10 mouse cellular contexts compared by ENCODE assay signal in the genomic region with DNA sequence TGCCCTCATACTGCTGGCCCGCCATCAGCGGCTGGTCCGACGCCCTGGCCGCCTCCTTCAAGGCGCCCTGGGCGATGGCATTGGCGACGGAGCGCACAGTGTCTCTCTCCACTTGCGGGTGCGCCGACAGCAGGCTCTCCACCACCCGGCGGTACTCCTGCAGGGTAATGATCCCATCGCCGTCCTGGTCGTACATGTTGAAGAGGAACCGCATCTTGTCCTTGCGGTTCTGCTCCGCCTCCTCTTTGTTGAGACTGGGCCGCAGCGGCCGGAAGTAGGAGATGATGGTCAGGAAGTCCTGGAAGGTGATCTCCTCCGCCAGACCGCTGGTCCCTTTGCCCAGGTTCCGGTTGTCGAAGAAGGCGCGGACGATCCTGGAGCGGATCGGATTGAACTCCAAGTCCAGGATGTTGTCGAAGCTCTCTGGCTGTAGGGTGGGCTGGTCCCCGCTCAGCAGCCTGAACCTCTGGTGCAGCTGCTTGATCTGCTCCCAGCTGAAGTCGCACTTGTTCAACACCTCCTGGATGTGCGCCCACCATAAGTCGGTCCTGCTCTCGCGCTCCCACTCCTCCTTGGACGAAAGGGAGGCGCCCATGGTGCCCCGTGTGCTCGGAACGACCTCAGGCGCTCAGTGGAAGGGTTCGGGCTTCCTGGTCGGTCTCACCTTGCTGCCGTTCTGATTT. TPM values are rescaled to one million over a fixed set of nuclear protein-coding genes. Genes with fewer than 3 reads are reported as not detected.
DNase-seq lines count a peak whose midpoint lies in the region; ATAC-seq lines count a peak whose summit lies in the region.
"Had no signal": no experiment of that assay in that cellular context is flagged by ENCODE, and none has a peak within 500 bp of the region (broad histone marks: within the 10 kb centered on the region; RNA-seq: fewer than 3 reads in every experiment).

Tescl (minus strand) TSS at position 633 of the 683 bp plus-strand sequence.

- H3K4me1 ChIP-seq in lung, embryonic 16.5 days (replicated peaks; ENCODE audit: control insufficient read depth, insufficient read depth, low read length), result no peaks in the 10 kb centered on the region
- no peaks in the 10 kb centered on the region for H3K4me1 ChIP-seq in stomach, embryonic 15.5 days
- 0 out of 2 replicates have a peak, but pooled peaks cover 3% of the 10 kb centered on the region for H3K4me1 ChIP-seq in forebrain, embryonic 14.5 days (ENCODE audit: control insufficient read depth, insufficient read depth, low read length)
- H3K4me1 ChIP-seq: forebrain, embryonic 12.5 days had no signal

- DNase-seq in cerebellum, postnatal 25 days, result peak; percentile 32 to 56
- DNase-seq in cerebellum, adult 8-10 months, result no peak
- no peak for DNase-seq in lung, postnatal 25 days (ENCODE audit: low spot score)
- DNase-seq in kidney, postnatal 14 days, result peak; percentile 8
- DNase-seq in urinary bladder, postnatal 14 days (ENCODE audit: low spot score), result no peak
- no peak for DNase-seq in forebrain, embryonic 14.5 days (ENCODE audit: low spot score)
- DNase-seq: layer of hippocampus, adult 9-11 months had no signal

- no peaks in the 10 kb centered on the region for H3K9me3 ChIP-seq in lung, embryonic 16.5 days (ENCODE audit: control insufficient read depth, low read length)
- H3K9me3 ChIP-seq in stomach, embryonic 15.5 days, result no peaks in the 10 kb centered on the region
- H3K9me3 ChIP-seq in forebrain, embryonic 14.5 days (replicated peaks; ENCODE audit: control insufficient read depth, low read length), result no peaks in the 10 kb centered on the region
- H3K9me3 ChIP-seq: forebrain, embryonic 12.5 days had no signal

- H3K36me3 ChIP-seq in lung, embryonic 16.5 days (ENCODE audit: control insufficient read depth, insufficient read depth, low read length), result no peaks in the 10 kb centered on the region
- H3K36me3 ChIP-seq in stomach, embryonic 15.5 days, result no peaks in the 10 kb centered on the region
- H3K36me3 ChIP-seq in forebrain, embryonic 14.5 days (ENCODE audit: control insufficient read depth, insufficient read depth, low read length), result no peaks in the 10 kb centered on the region
- H3K36me3 ChIP-seq: forebrain, embryonic 12.5 days had no signal

- peak within 1 kb of the TSS; percentile 34 for H3K4me2 ChIP-seq in lung, embryonic 16.5 days (ENCODE audit: low read depth, low read length)
- H3K4me2 ChIP-seq in stomach, embryonic 15.5 days, result peak within 1 kb of the TSS; percentile 32
- H3K4me2 ChIP-seq in forebrain, embryonic 14.5 days (ENCODE audit: low read length), result no peak within 1 kb of the TSS
- H3K4me2 ChIP-seq: forebrain, embryonic 12.5 days had no signal

- H3K4me3 ChIP-seq in lung, embryonic 16.5 days (ENCODE audit: low read length), result peak within 1 kb of the TSS; percentile 24
- 0 out of 2 replicates have a peak within 1 kb of the TSS, but pooled peaks have one; percentile 5 for H3K4me3 ChIP-seq in stomach, embryonic 15.5 days (replicated peaks)
- no peak within 1 kb of the TSS for H3K4me3 ChIP-seq in forebrain, embryonic 14.5 days (ENCODE audit: low read depth, low read length)
- H3K4me3 ChIP-seq: forebrain, embryonic 12.5 days had no signal

- ATAC-seq in lung, embryonic 16.5 days (ENCODE audit: low read depth), result no peak
- no peak for ATAC-seq in stomach, embryonic 15.5 days (ENCODE audit: insufficient read depth, low FRiP score, low read depth)
- no peak for ATAC-seq in forebrain, embryonic 14.5 days

- peaks cover 11% of the 10 kb centered on the region for H3K27me3 ChIP-seq in lung, embryonic 16.5 days (ENCODE audit: control insufficient read depth, insufficient read depth, low read depth, low read length)
- H3K27me3 ChIP-seq in stomach, embryonic 15.5 days (replicated peaks), result peaks cover 2% of the 10 kb centered on the region; the same call in 1 of the 2 replicates
- no peaks in the 10 kb centered on the region for H3K27me3 ChIP-seq in forebrain, embryonic 14.5 days (replicated peaks; ENCODE audit: control insufficient read depth, insufficient read depth, low read length)

- whole genome bisulfite sequencing in lung, embryonic 16.5 days, result 33% methylated on average over 49 of the region's 49 CpGs
- 38% methylated on average over 49 of the region's 49 CpGs for WGBS in stomach, embryonic 15.5 days
- WGBS in forebrain, embryonic 14.5 days, result 58% methylated on average over 49 of the region's 49 CpGs

- H3K27ac ChIP-seq in lung, embryonic 16.5 days (ENCODE audit: low read length), result no peak within 1 kb of the TSS
- no peak within 1 kb of the TSS for H3K27ac ChIP-seq in stomach, embryonic 15.5 days
- H3K27ac ChIP-seq in forebrain, embryonic 14.5 days (ENCODE audit: low read depth, low read length), result no peak within 1 kb of the TSS
- H3K27ac ChIP-seq: forebrain, embryonic 12.5 days had no signal

- H3K9ac ChIP-seq in lung, embryonic 16.5 days (ENCODE audit: low read length), result no peak within 1 kb of the TSS
- no peak within 1 kb of the TSS for H3K9ac ChIP-seq in stomach, embryonic 15.5 days
- no peak within 1 kb of the TSS for H3K9ac ChIP-seq in forebrain, embryonic 14.5 days (ENCODE audit: low read length)
- H3K9ac ChIP-seq: forebrain, embryonic 12.5 days had no signal

RNA-seq across cellular contexts. Expression of gene Tescl, which starts in this region (rescaled TPM):
- not detected in 2 replicates for polyA plus RNA-seq in lung, embryonic 16.5 days (2015; fragmentation: Nextera tagmentation; extraction: Ambion mirVana)
- polyA plus RNA-seq in stomach, embryonic 15.5 days (2015; fragmentation: Nextera tagmentation; extraction: Ambion mirVana), result 0.15 TPM in 1 of 2 replicates, not detected in the other
- polyA plus RNA-seq in forebrain, embryonic 14.5 days (2014; fragmentation: Nextera tagmentation; extraction: Ambion mirVana), result 0.20 TPM in 1 of 2 replicates, not detected in the other
- polyA plus RNA-seq: forebrain, embryonic 12.5 days had no signal

Comparison
In these comparisons a context has a peak if more than half of its experiments do, and no peak if none do; other contexts are left out.
1. DNase-seq: peak in cerebellum, postnatal 25 days (2 of 2) and kidney, postnatal 14 days (single experiment); none in cerebellum, adult 8-10 months (single experiment), lung, postnatal 25 days (single experiment), urinary bladder, postnatal 14 days (single experiment) and forebrain, embryonic 14.5 days (single experiment).